Mouse (Mus musculus): ENCODE measurements at regions not wholly inside any gene's neighbourhood (a gene's known extent, or its start where the extent isn't known, plus 50 kb on each side); places are given as distances from the start of the nearest gene placed in this dataset.

DNA sequence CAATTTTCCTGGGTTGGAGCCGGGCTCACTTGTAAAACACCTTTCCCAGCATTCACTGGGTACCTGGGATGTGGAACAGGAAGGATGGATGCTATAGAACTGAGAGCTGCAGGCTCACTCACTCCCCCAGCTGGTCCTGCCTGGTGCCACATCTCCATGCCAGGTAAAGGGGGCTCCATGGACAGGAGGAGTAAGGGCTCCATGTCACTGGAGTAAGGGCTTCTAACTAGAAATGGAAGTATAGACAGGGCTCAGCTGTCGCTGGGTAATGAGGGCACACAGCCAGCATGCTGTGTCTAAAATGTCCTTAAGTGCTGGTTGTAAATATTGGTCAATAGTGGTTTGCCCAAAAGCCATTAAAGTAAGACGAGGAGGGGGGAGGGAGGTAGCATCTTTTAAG is 99.4 kb upstream of the Gpr12 start:
- peaks cover 62% of the 10 kb centered on the region for H3K27me3 ChIP-seq
- WGBS: 67% methylated on average over 3 of the region's 3 CpGs
- ATAC-seq (ENCODE audit: low FRiP score): no peak

DNA sequence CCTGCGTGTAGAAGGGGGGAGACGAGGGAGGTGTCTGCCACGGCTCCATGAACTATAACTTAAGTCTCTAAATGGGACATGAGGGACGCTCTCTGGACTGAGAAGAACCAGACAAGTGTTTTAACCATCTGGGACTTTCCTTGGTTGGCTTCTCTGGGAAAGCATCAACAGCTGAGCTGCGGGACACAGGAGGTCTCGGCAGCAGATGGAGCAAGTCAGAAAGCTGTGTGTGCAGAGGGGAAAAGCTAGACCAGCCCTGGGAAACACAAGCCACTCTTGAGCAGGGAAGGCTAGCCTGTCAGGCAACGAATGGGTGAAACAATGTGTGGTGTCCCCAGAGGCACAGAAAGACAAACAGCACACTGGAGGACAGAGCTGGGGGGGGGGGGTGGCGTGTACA is 98.5 kb upstream of the Gpr12 start:
- WGBS: 77% methylated on average over 7 of the region's 8 CpGs
- Histone ChIP-seq H3K4me3 (replicated peaks) (no peak overlapping the region), H3K9ac (no peak overlapping the region), H3K27me3 (peaks cover 70% of the 10 kb centered on the region), H3K4me1 (peaks cover 13% of the 10 kb centered on the region; the same call in 1 of the 2 replicates), H3K27ac (no peak overlapping the region), H3K4me2 (no peak overlapping the region), H3K9me3 (no peaks in the 10 kb centered on the region), H3K36me3 (replicated peaks) (no peaks in the 10 kb centered on the region)
- ATAC-seq (ENCODE audit: low FRiP score): 0 out of 2 replicates have a peak, but pooled peaks have one; percentile 20

More for the DNA sequence above, 99.4 kb upstream of the Gpr12 start:
- no peaks in the 10 kb centered on the region for H3K36me3 ChIP-seq (replicated peaks)
- H3K9ac ChIP-seq: no peak overlapping the region
- no peak overlapping the region for H3K27ac ChIP-seq
- H3K4me3 ChIP-seq (replicated peaks): no peak overlapping the region
- peaks cover 8% of the 10 kb centered on the region; the same call in 1 of the 2 replicates for H3K4me1 ChIP-seq
- no peak overlapping the region for H3K4me2 ChIP-seq
- no peaks in the 10 kb centered on the region for H3K9me3 ChIP-seq

DNA sequence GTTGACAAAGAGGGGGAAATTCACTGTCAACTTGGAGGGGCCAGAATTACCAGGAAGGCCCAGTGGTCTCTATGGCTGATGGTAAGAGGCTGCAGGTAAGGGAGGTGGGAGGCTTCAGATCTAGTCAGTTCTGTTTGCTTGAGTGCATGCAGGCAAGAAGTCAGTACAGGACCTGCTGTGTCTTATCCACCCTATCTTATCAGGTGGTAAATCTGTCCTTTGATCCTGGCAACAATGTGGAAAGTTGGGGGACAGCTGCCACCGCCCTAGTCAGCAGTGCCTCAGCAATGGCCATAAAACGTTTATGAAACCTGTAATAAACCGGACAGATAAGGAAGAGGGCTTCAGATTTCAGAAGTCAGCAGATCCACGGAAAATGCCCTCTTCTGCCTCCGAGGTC is 97.9 kb upstream of the Gpr12 start:
- Histone ChIP-seq H3K9me3 (no peaks in the 10 kb centered on the region), H3K27ac (no peak overlapping the region), H3K9ac (no peak overlapping the region), H3K4me3 (replicated peaks) (no peak overlapping the region), H3K36me3 (replicated peaks) (no peaks in the 10 kb centered on the region), H3K4me1 (peaks cover 17% of the 10 kb centered on the region; the same call in 1 of the 2 replicates), H3K4me2 (no peak overlapping the region), H3K27me3 (peaks cover 70% of the 10 kb centered on the region)
- ATAC-seq (ENCODE audit: low FRiP score): no peak
- WGBS: 81% methylated on average over 5 of the region's 5 CpGs

DNA sequence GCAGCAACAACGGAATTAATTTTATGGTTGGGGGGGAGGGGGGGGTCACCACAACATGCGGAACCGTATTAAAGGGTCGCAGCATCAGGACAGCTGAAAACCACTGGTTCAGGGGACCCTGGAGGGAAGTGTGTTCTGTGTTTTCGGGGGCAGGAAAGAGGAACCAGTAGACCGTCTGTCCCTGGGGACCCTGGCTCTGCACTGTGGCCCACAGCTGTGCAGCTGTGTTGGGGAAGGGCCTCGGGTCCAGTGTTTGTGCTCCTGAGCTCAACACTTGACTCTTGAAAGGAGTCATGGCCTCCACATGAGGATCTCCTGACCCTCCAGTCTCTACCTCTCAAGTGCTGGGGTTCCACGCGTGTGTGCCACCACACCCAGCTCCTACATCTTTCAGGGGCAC is 96.5 kb upstream of the Gpr12 start:
- H3K27me3 ChIP-seq: peaks cover 80% of the 10 kb centered on the region
- H3K9ac ChIP-seq: no peak overlapping the region
- WGBS: 81% methylated on average over 9 of the region's 9 CpGs
- peaks cover 17% of the 10 kb centered on the region; the same call in 1 of the 2 replicates for H3K4me1 ChIP-seq
- H3K4me2 ChIP-seq: no peak overlapping the region
- H3K27ac ChIP-seq: no peak overlapping the region
- ATAC-seq (ENCODE audit: low FRiP score): no peak
- no peaks in the 10 kb centered on the region for H3K9me3 ChIP-seq
- no peaks in the 10 kb centered on the region for H3K36me3 ChIP-seq (replicated peaks)
- no peak overlapping the region for H3K4me3 ChIP-seq (replicated peaks)

DNA sequence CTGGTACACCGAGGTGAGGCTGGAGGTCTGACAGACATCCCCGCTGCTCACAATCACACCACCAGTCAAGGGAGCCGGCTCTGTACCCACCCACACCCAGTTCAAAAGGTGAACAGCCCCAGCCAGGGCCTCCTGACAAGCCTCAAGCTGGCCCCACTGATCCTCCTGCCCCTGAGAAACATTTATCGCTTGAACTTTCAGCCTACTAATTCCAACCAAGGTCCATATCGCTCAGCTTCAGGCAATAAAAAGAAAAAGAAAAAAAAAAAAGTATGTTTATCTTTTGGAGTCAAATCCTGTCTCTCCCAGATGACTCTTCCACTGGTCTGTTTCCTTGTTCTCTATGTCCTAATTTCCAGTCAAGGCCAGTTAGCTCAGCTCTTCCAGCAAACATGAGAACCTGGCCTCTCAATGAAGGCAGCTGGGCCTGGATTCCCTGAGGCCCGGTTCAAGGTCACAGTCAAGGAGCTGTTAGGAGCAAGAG is 94.2 kb upstream of the Gpr12 start:
- H3K36me3 ChIP-seq (replicated peaks): no peaks in the 10 kb centered on the region
- no peaks in the 10 kb centered on the region for H3K9me3 ChIP-seq
- no peak overlapping the region for H3K27ac ChIP-seq
- H3K4me2 ChIP-seq: no peak overlapping the region
- no peak overlapping the region for H3K4me3 ChIP-seq (replicated peaks)
- no peak for ATAC-seq (ENCODE audit: low FRiP score)
- H3K4me1 ChIP-seq: peaks cover 17% of the 10 kb centered on the region; the same call in 1 of the 2 replicates
- H3K9ac ChIP-seq: no peak overlapping the region
- peaks cover 86% of the 10 kb centered on the region for H3K27me3 ChIP-seq
- WGBS: 84% methylated on average over 6 of the region's 6 CpGs

DNA sequence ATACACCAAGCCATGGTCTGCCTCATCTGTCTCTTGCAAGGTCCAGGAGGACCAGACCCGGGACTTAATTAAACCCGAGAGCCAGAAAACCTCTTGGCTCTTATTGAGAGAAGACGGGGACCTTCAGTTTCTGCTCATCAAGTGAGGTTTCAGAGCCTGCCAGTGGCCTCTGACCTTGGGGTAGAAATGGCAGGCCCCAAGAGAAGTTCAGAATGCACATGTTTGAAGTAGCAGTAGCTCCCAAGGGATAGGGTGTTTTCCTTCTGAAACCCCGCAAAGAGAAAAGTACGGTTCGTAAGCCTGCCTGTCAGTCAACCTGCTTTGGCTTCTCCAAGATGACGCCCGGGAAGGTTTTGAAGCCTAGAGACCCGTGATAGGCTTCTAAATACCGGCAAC is 93.7 kb upstream of the Gpr12 start:
- Histone ChIP-seq H3K27me3 (peaks cover 89% of the 10 kb centered on the region), H3K4me3 (replicated peaks) (no peak overlapping the region), H3K4me2 (no peak overlapping the region), H3K9ac (no peak overlapping the region), H3K9me3 (no peaks in the 10 kb centered on the region), H3K4me1 (peaks cover 16% of the 10 kb centered on the region; the same call in 1 of the 2 replicates), H3K27ac (no peak overlapping the region), H3K36me3 (replicated peaks) (no peaks in the 10 kb centered on the region)
- 80% methylated on average over 10 of the region's 10 CpGs for WGBS
- ATAC-seq (ENCODE audit: low FRiP score): no peak

DNA sequence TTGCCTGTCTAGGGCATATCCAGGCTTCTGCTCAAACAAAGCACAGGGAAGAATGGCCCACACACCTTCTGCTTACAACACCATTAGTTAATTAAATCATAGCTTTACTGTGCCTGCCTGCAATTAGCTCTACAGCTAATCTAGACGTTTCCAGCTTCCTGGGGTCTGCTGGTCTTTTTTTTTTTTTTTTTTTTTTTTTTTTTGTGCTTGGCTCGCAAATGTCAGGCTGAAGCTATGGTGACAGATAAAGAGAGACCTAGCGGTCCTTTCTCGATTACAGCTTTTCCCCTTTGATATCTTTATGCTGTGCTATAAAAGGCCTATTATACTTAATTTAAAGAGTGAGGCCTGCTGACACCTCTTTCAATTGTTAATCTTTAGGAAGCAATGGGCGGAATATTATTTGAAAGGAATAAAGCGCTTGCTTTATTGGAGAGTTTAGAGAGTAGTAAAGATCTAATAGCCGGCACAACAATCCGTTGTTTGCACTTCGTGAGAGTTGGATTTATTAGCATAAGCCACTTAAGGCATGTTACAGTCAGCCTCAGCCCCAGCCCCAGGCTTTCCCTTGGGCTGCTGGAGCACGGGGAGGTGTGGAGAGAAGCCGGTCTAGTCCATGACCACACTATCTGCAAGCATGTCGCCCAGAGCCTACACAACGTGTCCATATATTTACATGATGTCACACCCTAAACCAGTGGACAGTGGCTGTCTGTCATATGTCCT is 93.2 kb upstream of the Gpr12 start:
- ATAC-seq (ENCODE audit: low FRiP score): no peak
- H3K4me2 ChIP-seq: no peak overlapping the region
- H3K4me3 ChIP-seq (replicated peaks): no peak overlapping the region
- WGBS: 29% methylated on average over 13 of the region's 13 CpGs
- H3K9ac ChIP-seq: no peak overlapping the region
- H3K36me3 ChIP-seq (replicated peaks): no peaks in the 10 kb centered on the region
- H3K27me3 ChIP-seq: peaks cover 88% of the 10 kb centered on the region
- H3K4me1 ChIP-seq: peaks cover 10% of the 10 kb centered on the region; the same call in 1 of the 2 replicates
- no peaks in the 10 kb centered on the region for H3K9me3 ChIP-seq
- H3K27ac ChIP-seq: no peak overlapping the region

DNA sequence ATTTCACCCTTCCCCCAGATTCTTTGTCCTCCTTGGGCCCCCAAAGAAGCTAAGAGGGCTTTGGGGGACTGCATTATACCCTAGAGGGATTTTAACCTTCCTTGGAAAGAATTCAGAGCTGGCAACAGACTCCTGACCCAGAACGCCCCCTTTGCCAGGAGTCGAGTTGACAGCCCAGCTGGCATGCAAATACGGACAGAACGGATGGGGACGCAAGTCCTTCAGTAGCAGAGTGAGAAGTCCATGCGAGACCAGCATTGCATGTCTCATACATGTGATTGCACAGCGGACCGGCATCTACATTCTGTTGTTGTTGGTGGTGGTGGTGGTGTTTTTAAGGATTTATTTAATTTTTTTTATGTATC is 92.1 kb upstream of the Gpr12 start:
- WGBS: 80% methylated on average over 8 of the region's 8 CpGs
- Histone ChIP-seq H3K4me2 (no peak overlapping the region), H3K4me1 (peaks cover 9% of the 10 kb centered on the region; the same call in 1 of the 2 replicates), H3K36me3 (replicated peaks) (no peaks in the 10 kb centered on the region), H3K27ac (no peak overlapping the region), H3K9me3 (0 out of 2 replicates have a peak, but pooled peaks cover 4% of the 10 kb centered on the region), H3K4me3 (replicated peaks) (no peak overlapping the region), H3K9ac (no peak overlapping the region), H3K27me3 (peaks cover 88% of the 10 kb centered on the region)
- no peak for ATAC-seq (ENCODE audit: low FRiP score)

DNA sequence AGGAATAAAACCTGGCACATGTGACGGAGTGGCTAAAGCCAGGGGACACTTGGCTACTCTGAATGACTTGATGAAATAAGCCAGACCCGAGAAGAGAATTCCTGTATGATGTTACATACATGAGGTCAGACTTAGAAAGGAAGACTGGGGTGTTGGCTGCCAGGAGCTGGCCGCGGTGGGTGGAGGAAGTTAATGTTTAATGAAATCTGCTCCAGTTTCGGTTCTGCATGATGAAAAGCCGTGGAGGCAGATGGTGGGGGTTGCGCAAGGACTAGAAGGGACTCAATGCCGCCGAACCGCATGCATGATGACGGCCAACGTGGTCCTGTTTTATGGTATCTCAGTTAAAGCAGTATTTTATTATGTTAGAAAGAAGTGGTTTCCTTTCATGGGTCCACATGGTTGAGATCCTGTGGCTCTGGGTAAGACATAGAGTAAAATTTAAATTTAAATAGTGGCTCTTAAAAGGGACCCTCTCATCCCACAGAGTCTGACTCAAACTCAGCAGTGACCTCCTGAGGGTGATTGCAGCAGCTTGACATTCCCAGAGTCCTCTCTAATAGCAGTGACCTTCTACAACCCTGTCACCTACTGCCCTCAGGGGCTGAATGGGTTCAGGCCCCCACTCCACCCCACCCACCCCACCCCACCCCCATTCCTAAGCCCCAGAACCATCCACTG is 91.6 kb upstream of the Gpr12 start:
- Histone ChIP-seq H3K36me3 (replicated peaks) (no peaks in the 10 kb centered on the region), H3K9me3 (0 out of 2 replicates have a peak, but pooled peaks cover 4% of the 10 kb centered on the region), H3K27me3 (peaks cover 87% of the 10 kb centered on the region), H3K4me2 (no peak overlapping the region), H3K9ac (no peak overlapping the region), H3K4me3 (replicated peaks) (no peak overlapping the region), H3K27ac (no peak overlapping the region), H3K4me1 (peaks cover 9% of the 10 kb centered on the region; the same call in 1 of the 2 replicates)
- 89% methylated on average over 12 of the region's 12 CpGs for WGBS
- no peak for ATAC-seq (ENCODE audit: low FRiP score)

DNA sequence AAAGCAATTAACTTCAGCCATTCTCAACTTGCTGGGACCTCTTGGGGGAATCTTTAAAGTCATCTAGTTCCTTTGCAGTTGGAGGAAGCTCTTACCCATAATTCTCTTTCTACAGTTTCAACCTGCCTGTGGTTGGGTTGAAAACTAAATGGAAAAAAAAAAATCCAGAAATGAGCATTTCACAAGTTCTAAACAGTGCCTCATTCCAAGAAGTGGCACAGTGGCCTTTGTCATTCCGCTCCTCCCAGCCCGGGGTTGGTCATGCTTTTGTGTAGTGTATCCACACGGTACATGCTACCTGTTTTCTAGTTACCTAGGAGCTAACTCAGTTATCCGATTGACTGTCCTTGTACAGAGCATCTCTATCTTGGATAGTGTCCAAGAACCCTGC is 90.8 kb upstream of the Gpr12 start:
- peaks cover 9% of the 10 kb centered on the region; the same call in 1 of the 2 replicates for H3K4me1 ChIP-seq
- no peak for ATAC-seq (ENCODE audit: low FRiP score)
- peaks cover 84% of the 10 kb centered on the region for H3K27me3 ChIP-seq
- H3K9ac ChIP-seq: no peak overlapping the region
- H3K4me3 ChIP-seq (replicated peaks): no peak overlapping the region
- H3K27ac ChIP-seq: no peak overlapping the region
- no peak overlapping the region for H3K4me2 ChIP-seq
- H3K9me3 ChIP-seq: 0 out of 2 replicates have a peak, but pooled peaks cover 4% of the 10 kb centered on the region
- H3K36me3 ChIP-seq (replicated peaks): no peaks in the 10 kb centered on the region
- WGBS: 92% methylated on average over 4 of the region's 4 CpGs

DNA sequence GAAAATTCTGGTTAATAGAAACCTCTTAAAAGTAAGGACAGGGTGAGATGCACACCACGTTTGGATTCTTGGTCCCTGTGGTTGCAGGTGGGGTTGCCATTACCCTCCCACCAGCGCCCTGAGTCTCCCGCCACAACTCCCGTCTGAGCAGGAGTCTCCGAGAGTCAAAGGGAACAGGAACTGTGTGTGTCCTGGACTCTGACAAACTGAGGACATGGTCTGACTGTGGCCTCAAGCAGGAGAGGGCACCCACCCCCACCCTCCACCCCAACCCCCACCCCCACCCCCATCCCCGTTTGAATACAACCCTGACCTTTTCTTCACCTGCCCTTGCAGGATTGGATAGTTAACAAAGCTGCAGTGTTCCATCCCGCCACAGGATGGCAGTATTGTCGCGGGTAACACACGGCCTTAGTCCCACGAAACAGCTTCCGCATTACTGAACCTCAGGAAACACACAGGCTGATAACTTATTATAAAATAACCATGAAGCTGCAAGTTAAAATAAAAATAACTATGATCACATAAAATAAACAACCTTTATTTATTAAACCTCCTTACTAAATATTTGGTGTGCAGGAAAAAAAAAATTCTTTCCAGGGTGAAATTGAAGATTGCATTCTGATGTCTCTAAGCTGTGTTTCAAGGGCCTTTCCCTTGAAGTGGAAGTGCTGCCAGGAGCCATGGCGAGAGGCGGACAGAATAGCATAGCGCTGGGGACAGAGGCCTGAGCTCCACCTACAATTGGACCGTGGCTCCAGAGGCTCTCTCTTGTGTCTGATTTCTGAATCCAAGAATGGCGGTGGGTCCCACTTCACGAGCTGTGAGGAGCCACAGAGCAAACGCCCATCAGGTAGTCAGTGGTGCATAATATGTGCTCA is 90.2 kb upstream of the Gpr12 start:
- Histone ChIP-seq H3K9ac (no peak overlapping the region), H3K27me3 (peaks cover 80% of the 10 kb centered on the region), H3K36me3 (replicated peaks) (no peaks in the 10 kb centered on the region), H3K4me2 (no peak overlapping the region), H3K4me3 (replicated peaks) (no peak overlapping the region), H3K4me1 (peaks cover 9% of the 10 kb centered on the region; the same call in 1 of the 2 replicates), H3K27ac (no peak overlapping the region), H3K9me3 (0 out of 2 replicates have a peak, but pooled peaks cover 4% of the 10 kb centered on the region)
- 20% methylated on average over 19 of the region's 19 CpGs for WGBS
- peak; percentile 67; the same call in 1 of the 2 replicates for ATAC-seq (ENCODE audit: low FRiP score)

DNA sequence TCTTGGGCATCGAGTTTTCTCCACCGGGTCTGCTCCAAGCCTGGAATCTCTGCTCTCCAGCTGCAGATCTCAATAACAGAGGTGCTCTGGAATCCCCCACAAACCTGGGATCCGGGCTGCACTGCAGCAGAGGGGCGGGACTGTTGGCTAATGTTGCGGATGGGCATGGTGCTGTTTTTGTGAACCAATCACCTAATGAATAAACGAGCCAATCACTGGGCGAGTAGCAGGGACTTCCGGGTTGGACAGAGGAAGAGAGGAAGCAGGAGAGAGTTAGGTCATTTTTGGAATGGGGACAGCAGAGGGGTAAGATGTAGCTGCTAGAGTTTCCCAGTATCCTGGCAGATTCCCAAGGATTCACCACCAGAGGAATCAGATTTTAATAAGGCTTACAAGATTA is 76.7 kb upstream of the Gpr12 start:
- H3K4me3 ChIP-seq (replicated peaks): no peak overlapping the region
- H3K9ac ChIP-seq: no peak overlapping the region
- H3K4me1 ChIP-seq: no peaks in the 10 kb centered on the region
- 80% methylated on average over 8 of the region's 8 CpGs for WGBS
- H3K9me3 ChIP-seq: no peaks in the 10 kb centered on the region
- H3K36me3 ChIP-seq (replicated peaks): no peaks in the 10 kb centered on the region
- ATAC-seq (ENCODE audit: low FRiP score): no peak
- no peak overlapping the region for H3K4me2 ChIP-seq
- H3K27ac ChIP-seq: no peak overlapping the region
- H3K27me3 ChIP-seq: no peaks in the 10 kb centered on the region
